Mouse (Mus musculus) induced T-regulatory cell, adult 2 months (primary cell): Measurements from ENCODE around the gene Fgd2.
A peak's percentile ranks its signal among the peaks of the same experiment; 100 is the strongest.
"Not testable (repeated sequence)": the region's sequence is repeated elsewhere in the genome, so short reads cannot be mapped to it uniquely, and the experiment has no call there.

Experiments
- DNase-seq: peaks from one replicate; pipeline ENCODE4 v3.0.0-alpha.2; 2012; ENCODE audit warnings: low read depth

The Fgd2 gene

DNA sequence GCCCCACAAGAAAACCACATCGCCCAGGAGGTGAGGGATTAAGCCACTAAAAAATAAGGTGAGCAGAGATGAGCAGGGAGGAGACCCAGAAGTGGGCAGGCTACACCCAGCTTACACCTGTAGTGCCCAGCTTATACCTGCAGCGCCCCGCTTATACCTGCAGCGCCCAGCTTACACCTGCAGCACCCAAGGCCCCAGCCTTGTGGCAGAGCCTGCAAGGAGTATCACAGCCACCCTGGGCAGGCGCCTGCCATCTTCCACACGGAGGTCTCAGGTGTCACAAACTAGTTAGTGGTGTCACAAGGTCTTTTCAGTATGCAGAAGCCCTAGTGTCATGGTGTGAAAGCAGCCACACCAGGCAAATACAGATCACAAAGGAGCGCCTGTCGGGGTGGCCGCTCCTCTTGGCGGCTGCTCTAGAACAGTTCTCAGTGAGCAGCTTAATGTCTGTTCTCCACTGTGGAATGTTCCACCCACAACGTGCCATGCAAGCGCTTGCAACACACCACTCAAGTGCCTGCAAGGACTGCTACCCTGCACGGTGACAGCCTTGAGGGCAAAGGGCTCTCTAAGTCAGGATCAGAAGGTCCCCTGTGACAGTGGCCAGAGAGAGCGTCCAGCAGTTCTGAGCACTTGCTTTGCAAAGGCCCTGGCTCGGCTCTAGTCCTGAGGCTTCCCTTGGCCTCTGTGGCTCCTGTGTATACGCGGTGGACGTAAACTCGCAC lies 24.3 kb upstream of the Fgd2 start:
- no peak for DNase-seq

- DNase-seq, result no peak
These were observed 22.5 kb upstream of the Fgd2 start for GRCm38 (mm10) chr17:29337979-29338823.

- DNase-seq, result no peak
These were observed 21.4 kb upstream of the Fgd2 start for GRCm38 (mm10) chr17:29339170-29339768.

GRCm38 (mm10) chr17:29340406-29341261 lies 20.1 kb upstream of the Fgd2 start:
- DNase-seq, result no peak

- DNase-seq, result peak; percentile 79
These were observed 19.1 kb upstream of the Fgd2 start for GRCm38 (mm10) chr17:29341591-29342003.

- DNase-seq, result peak; percentile 27
These were observed 18.5 kb upstream of the Fgd2 start for GRCm38 (mm10) chr17:29342010-29342910.

DNA sequence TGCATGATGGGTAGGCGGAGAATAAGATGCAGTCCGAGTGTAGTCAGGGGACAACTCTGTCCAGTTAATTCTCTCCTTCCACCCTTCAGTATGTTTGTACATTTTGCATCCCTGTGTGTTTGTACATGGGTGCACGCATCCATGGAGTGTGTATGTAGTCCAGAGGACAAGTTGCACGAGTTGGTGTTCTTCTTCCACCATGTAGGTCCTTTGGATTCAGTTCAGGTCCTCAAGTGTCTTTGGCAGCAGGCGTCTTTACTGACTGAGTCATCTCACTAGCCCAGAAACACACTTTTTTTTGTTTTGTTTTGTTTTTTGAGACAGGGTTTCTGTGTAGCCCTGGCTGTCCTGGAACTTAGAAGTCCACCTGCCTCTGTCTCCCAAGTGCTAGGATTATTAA lies 17.5 kb upstream of the Fgd2 start:
- no peak for DNase-seq

DNA sequence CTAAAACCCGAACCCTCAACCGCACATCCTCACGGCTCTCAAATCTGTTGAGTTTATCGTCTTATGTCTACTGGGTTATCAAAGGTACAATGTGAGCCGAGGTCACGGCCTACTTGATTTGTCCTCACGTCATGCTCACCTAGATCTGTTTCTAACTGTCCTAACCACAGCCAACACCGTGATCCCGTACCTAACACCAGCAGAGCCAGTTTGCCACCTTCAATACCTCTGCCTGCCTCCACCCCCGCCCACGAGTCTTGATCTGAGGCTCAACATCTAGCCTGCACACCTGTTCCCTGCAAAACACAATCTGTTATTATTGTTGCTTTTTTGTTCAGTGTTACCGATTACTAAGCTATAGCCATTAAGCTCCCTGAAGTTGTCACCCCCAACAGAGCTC lies 15.4 kb upstream of the Fgd2 start:
- DNase-seq, result peak; percentile 44

DNA sequence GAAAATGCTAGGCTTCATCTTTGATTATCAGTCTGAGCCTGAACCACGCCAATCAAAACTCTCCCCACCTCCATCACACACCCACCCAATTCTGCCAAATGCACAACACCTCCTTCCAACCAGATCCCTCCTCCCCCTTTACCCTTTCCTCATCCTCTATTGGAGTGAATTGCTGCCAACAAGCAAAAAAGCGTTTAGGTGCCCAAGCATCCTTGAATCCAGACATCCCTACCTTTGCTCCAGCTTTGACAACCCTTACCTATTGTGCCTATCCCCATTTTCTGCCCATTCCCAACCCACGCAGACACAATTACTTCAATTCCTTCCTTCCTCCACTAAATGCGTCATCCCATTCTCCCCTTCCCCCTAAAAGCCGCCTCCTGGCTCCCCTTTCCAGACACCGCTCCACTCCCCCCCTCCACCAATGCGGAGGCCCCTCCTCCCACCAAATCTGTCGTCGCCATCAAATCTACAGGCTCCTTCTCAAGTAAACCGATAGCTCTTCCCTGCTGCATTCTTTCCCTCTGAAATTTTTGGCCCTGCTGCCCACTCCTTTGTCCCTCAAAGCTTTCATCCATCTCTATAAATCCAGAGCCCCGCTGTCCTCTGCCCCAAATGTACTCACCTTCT lies 14.1 kb upstream of the Fgd2 start:
- peak; percentile 45 for DNase-seq

- DNase-seq, result peak; percentile 66
These were observed 13.5 kb upstream of the Fgd2 start for GRCm38 (mm10) chr17:29347126-29347644.

DNA sequence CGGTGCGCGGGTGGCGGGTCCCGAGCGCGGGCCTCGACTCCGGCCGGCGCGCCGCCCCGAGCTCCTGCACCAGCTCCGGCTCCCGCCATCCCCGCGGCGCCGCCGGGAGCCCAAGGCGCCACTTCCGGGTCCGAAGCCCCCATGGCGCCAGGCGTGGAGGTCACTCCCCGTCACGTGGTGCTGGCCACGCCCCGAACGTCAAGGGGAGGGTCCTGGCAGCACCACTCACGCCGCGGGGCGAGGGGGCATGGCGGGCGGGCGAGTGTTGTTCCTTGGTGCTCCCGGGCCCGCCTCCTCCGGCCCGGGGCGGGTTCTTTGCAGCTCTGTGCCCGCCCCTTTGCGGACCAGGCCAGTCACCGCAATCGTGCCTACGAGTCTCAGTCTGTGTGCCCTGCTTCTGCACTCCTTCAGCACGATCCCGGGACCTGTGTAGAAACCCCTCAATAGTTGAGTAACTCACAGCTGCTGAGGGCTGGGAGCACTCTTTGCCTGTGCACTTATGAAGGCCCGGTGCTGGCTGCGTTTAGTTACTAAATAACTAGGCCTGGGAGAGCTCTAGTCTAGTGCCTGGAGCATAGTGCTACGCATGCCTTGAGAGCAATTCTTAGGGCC lies 13.0 kb upstream of the Fgd2 start, which contains the start of gene Mtch1:
TSS of gene Mtch1 (minus strand) at position 290 of the 612 bp plus-strand sequence.
- DNase-seq, result peak; percentile 98

DNA sequence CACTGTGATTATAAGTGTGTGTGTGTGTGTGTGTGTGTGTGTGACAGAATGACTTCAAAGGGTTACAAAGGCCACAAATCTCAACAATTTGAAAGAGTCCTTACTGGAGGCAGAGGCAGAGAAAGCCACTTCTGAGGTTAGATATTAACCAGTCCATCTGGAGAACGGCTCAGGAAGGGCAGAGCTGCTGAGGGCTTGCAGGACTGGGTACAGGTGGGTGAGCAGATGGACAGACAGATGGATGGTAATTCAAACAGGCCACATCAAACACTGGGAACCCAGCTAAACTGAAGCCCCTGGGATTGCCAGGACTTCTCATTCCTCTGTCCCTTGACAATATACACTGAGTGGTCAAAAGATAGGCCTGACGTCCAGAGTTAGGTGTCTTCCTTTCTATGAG lies 11.7 kb upstream of the Fgd2 start:
- no peak for DNase-seq

DNA sequence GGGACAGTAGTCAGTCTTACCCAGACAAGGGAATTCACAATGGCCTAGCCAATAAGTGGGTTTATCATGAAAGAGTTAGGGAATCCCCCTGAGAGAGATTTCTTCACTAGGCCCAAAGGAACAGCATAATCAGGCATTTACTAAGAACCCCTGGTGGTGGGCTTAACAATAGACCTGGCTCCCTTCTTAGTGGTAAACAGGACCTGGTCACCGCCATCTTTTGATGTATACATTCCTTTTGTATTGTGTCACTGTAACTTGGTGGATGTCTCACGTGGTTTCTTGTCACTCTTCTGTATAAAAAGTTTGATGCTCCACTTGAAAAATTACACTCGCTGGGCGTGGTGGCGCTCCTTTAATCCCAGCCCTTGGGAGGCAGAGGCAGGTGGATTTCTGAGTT lies 9.7 kb upstream of the Fgd2 start:
- not testable (repeated sequence) for DNase-seq

DNA sequence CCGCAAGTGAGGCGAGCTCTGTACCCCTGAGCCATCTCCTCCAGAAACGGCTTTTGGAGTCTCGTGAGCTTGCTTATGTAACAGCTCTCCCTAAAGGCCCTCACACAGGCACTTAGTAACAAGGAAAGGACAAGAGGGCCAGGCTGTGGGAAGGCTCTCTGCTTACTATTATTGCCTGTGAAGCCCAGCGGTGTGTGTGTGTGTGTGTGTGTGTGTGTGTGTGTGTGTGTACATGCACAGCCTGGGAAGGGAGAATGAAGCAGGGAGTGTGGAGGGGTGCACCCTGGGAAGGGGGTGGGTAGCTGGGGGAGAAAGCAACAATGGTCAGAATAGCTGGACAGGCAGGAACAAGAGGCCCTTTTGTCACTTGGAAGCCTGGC lies 5.3 kb upstream of the Fgd2 start:
- no peak for DNase-seq

DNA sequence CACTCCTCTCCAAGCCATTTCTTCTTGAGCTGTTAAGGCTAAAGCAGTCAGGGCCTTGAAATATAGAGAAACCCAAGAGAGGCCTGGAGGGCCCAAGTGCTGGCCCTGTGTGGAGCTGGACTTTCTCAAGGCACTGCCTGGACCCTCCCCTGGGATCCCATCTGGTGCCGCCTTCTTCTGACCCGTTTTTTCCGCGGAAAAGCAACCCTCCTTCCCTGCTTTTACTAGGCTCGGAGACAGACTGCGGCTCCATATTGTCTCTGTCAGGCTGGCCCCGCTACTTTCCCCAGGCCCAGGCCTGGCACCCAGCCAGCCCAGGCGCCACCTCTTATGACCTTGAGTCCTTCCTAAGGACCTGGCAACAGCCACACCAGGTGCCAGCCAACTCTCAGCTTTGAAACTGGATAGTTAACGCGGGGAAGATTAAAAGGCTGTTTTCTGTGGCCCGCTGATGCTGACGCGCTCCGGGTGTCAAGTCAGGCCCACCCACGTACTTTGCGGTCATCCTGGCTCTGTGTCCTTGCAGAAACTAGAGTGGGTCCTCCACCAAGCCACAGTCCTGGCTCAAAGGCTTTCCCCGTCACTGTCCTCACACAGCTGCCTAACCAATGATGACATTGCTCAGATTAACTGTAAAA lies 4.8 kb upstream of the Fgd2 start:
- DNase-seq, result no peak

GRCm38 (mm10) chr17:29356479-29356856 lies 4.2 kb upstream of the Fgd2 start:
- DNase-seq, result peak; percentile 36

- DNase-seq, result no peak
These were observed 3.8 kb upstream of the Fgd2 start for GRCm38 (mm10) chr17:29356882-29357281.

DNA sequence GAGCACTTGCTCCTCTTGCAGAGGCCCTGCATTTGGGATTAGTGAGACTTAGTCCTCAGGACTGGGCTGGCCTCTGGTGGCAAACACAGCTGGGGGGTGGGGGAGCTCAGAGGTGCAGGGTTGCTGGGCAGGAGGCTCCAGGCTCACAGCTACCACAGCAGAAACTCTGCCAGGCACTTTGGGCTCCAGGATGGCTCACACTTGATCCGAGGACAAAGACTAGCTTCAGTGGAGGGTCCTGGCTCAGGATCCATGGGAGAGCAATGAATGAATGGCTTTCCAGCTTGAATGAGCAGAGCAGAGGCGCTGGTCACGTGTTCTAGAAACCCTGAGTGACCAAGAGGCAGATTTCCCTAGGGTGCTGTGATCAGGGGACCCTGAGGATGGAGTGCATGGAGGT lies 1.8 kb upstream of the Fgd2 start:
- no peak for DNase-seq

- peak; percentile 74 for DNase-seq
These were observed 1.4 kb downstream of the Fgd2 start for GRCm38 (mm10) chr17:29361982-29362691.
